Mouse (Mus musculus) spleen, postnatal 14 days (tissue): ENCODE results near the gene Fahd1.

Source experiments
- DNase-seq, 2 experiments: peaks; one replicate each; pipeline ENCODE4 v3.0.0; 2021 to 2022; ENCODE audit warnings: low spot score in 2 of 2

Gene Fahd1

GRCm38 (mm10) chr17:24885356-24886133 is 35.4 kb upstream of the Fahd1 start:
- DNase-seq = no peak

- no peak for DNase-seq
These were observed 34.2 kb upstream of the Fahd1 start for GRCm38 (mm10) chr17:24884391-24884790.

- peak in 1 of 2 experiments; percentile 43 for DNase-seq
These were observed 31.7 kb upstream of the Fahd1 start for GRCm38 (mm10) chr17:24881738-24882440.

- peak in 1 of 2 experiments; percentile 5 for DNase-seq
These were observed 28.4 kb upstream of the Fahd1 start for GRCm38 (mm10) chr17:24878531-24878930.

- peak in 1 of 2 experiments; percentile 5 for DNase-seq
These were observed 27.9 kb upstream of the Fahd1 start for GRCm38 (mm10) chr17:24878117-24878397.

- peak in 1 of 2 experiments; percentile 5 for DNase-seq
These were observed 27.4 kb upstream of the Fahd1 start for GRCm38 (mm10) chr17:24877336-24878116.

- no peak for DNase-seq
These were observed 24.8 kb upstream of the Fahd1 start for GRCm38 (mm10) chr17:24874989-24875388.

- no peak for DNase-seq
These were observed 24.2 kb upstream of the Fahd1 start for GRCm38 (mm10) chr17:24874405-24874745.

- DNase-seq = no peak
These were observed 23.7 kb upstream of the Fahd1 start for GRCm38 (mm10) chr17:24873695-24874404.

GRCm38 (mm10) chr17:24867914-24868313 is 17.8 kb upstream of the Fahd1 start:
- no peak for DNase-seq

- no peak for DNase-seq
These were observed 15.6 kb upstream of the Fahd1 start, which contains the start of gene Igfals for GRCm38 (mm10) chr17:24865776-24866175. Gene Igfals (plus strand): TSS chr17:24865997.

- DNase-seq = no peak
These were observed 11.6 kb upstream of the Fahd1 start for GRCm38 (mm10) chr17:24861785-24862184.

- DNase-seq = peak; percentile 46 to 50
These were observed 9.9 kb upstream of the Fahd1 start for GRCm38 (mm10) chr17:24860076-24860475.

- DNase-seq = peak; percentile 61 to 67
These were observed 8.8 kb upstream of the Fahd1 start for GRCm38 (mm10) chr17:24858967-24859366.

GRCm38 (mm10) chr17:24857831-24858470 is 7.8 kb upstream of the Fahd1 start:
- no peak for DNase-seq

- no peak for DNase-seq
These were observed 6.4 kb upstream of the Fahd1 start for GRCm38 (mm10) chr17:24856589-24856988.

- no peak for DNase-seq
These were observed 5.8 kb upstream of the Fahd1 start for GRCm38 (mm10) chr17:24855838-24856464.

- no peak for DNase-seq
These were observed 1.4 kb upstream of the Fahd1 start for GRCm38 (mm10) chr17:24851381-24852125.

GRCm38 (mm10) chr17:24850773-24851127 is 586 bp upstream of the Fahd1 start:
- DNase-seq = no peak

GRCm38 (mm10) chr17:24849733-24850064 is 465 bp downstream of the Fahd1 start:
- no peak for DNase-seq
